In the genomic region with DNA sequence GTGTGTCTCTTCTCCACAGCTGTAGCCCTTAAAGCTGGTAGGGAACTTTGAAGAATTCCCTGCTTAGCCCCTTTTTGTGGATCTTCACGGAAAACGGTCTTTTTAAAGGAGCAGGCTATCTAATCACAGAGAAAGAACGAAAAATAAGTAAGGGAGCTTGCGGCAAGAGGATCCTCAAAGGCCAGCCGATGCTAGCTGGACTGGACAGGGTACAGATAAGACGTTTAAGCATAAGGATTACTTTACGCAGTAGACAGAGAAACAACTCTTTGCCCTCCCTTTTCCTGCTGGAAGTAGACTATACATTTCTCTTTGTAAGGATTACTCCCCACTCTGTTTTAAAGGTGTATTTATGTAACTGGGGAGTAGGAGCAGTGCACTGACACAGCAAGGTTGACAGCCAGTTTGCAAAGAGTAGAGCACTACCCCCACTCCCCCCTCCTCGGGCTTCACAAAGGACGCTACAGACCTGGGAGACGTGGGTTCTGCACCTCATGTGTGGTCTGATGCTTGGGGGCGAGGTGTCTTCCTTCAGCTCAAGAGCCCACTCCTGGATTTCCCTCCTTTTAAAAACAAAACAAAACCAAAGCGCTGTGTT, we compare ENCODE assay signal across 8 mouse cellular contexts. TPM values are rescaled to one million over a fixed set of nuclear protein-coding genes. Genes with fewer than 3 reads are reported as not detected.
A peak's percentile ranks its signal among the peaks of the same experiment; 100 is the strongest.
DNase-seq lines count a peak whose midpoint lies in the region.

No protein-coding gene starts in this region.

- H3K27me3 ChIP-seq in hindbrain, embryonic 10.5 days (ENCODE audit: insufficient read depth, poor library complexity, severe bottlenecking) = no peaks in the 10 kb centered on the region

- H3K9me3 ChIP-seq in hindbrain, embryonic 10.5 days = no peaks in the 10 kb centered on the region

- peak overlapping the region; percentile 94 for H3K27ac ChIP-seq in hindbrain, embryonic 10.5 days
- H3K27ac ChIP-seq in macrophage = peak overlapping the region; percentile 41

- peak overlapping the region; percentile 68 for H3K4me3 ChIP-seq in hindbrain, embryonic 10.5 days
- peak overlapping the region; percentile 38 for H3K4me3 ChIP-seq in macrophage (ENCODE audit: inconsistent target)

- peak; percentile 28 for DNase-seq in adrenal gland, adult 2 months
- no peak for DNase-seq in adrenal gland, postnatal 10 days
- DNase-seq in right cerebral cortex, adult 18-20 months = peak; percentile 17
- DNase-seq in right cerebral cortex, postnatal 10 days (ENCODE audit: low spot score in 2 of 2) = no peak
- no peak for DNase-seq in hindbrain, embryonic 10.5 days (ENCODE audit: low spot score)
- no peak for DNase-seq in left cerebral cortex, adult 11 months (ENCODE audit: low spot score)
- no peak for DNase-seq in layer of hippocampus, adult 9-10 months (ENCODE audit: low spot score)

- WGBS in hindbrain, embryonic 10.5 days = 47% methylated on average over 12 of the region's 12 CpGs
- 34% methylated on average over 10 of the region's 12 CpGs for WGBS in macrophage (ENCODE audit: missing documents)

- H3K36me3 ChIP-seq in hindbrain, embryonic 10.5 days = no peaks in the 10 kb centered on the region
- H3K36me3 ChIP-seq in macrophage (ENCODE audit: inconsistent target) = no peaks in the 10 kb centered on the region

- H3K4me1 ChIP-seq in hindbrain, embryonic 10.5 days (replicated peaks) = peaks cover 14% of the 10 kb centered on the region

- H3K79me2 ChIP-seq in macrophage (ENCODE audit: inconsistent target) = no peaks in the 10 kb centered on the region

RNA-seq across cellular contexts. Expression of gene Akap7, which starts 9.9 kb away (rescaled TPM):
- 10 to 100 TPM; 70.3 to 73.3 TPM for total RNA-seq in adrenal gland, adult 2 months (2021)
- polyA plus RNA-seq in adrenal gland, adult 2 months (2012; rRNA removed) = 1.7 and 1.9 TPM in 2 replicates
- 100 to 1,000 TPM in 1 of 2 experiments, 10 to 100 TPM in 1; 86.7 to 110 TPM for total RNA-seq in adrenal gland, postnatal 10 days (2021)
- polyA plus RNA-seq in hindbrain, embryonic 10.5 days (2016; fragmentation: Nextera tagmentation; extraction: Ambion mirVana) = 15.6 and 16.3 TPM in 2 replicates
- total RNA-seq in macrophage (2018; cell fraction: chromatin; rRNA removed) = 10 to 100 TPM; 12.1 to 60.6 (median 42.5) TPM
- total RNA-seq in macrophage (2018; cell fraction: cytosol; rRNA removed) = 10 to 100 TPM; 13.8 to 22.4 (median 18.9) TPM
- 10 to 100 TPM; 13.8 to 67.6 (median 29.7) TPM for total RNA-seq in macrophage (2018; cell fraction: nucleus; rRNA removed)
- 12.5 to 57.2 TPM (median 15.2 TPM) in 3 replicates for polyA plus RNA-seq in macrophage (2018)

Comparison
In these comparisons a context has a peak if more than half of its experiments do, and no peak if none do; other contexts are left out.
1. DNase-seq: peak in adrenal gland, adult 2 months (single experiment) and right cerebral cortex, adult 18-20 months (single experiment); none in adrenal gland, postnatal 10 days (single experiment), right cerebral cortex, postnatal 10 days (0 of 2), hindbrain, embryonic 10.5 days (single experiment), left cerebral cortex, adult 11 months (single experiment) and layer of hippocampus, adult 9-10 months (single experiment).